Mouse (Mus musculus) A20 (cell line): ENCODE results near the gene Zfp952.
"Not testable (repeated sequence)": the region's sequence is repeated elsewhere in the genome, so short reads cannot be mapped to it uniquely, and the experiment has no call there.

Experiments
- DNase-seq: peaks from one replicate; pipeline ENCODE4 v3.0.0-alpha.2; 2011; ENCODE audit warnings: low read depth, low spot score

Zfp952 gene

DNA sequence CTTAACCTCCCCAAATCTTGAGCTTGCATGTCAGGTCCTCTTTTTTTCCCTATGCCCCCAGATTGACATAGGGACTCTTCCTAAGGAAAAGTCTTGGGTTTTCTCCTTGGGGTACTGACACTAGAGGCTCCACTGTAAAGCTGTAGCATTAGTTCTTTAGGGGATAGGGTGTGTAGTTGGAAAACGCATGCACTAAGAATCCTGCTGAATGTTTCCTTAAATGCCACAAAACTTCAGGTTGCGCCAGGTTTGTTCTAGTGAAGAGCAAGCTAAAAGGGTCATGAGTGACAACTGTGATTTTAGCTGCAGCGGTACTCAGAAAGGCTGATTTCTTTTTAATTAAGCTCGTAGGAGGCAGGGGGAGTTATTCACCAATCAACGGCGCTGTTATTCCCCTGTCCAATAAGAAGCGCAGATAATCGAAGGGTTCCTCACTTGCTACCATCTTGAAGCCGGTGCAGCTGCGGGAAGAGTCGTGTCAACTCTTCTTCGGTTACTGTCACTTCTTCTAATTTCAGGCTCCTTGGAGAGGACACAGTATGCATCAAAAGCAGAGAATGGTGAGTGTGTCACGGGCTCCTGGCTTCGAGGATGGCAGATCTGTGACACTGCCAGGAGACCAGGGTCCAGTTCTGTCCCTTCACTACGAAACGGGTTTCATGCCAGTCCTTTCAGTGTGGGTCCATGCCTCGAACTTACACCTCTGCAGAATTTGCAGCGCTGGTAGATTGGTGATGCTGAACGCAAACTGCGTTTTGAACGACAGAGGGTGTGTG lies at the start of gene Zfp952:
Gene Zfp952, plus strand, starts transcription at position 431 of the 776 bp plus-strand sequence.
- DNase-seq, result peak; percentile 94

DNA sequence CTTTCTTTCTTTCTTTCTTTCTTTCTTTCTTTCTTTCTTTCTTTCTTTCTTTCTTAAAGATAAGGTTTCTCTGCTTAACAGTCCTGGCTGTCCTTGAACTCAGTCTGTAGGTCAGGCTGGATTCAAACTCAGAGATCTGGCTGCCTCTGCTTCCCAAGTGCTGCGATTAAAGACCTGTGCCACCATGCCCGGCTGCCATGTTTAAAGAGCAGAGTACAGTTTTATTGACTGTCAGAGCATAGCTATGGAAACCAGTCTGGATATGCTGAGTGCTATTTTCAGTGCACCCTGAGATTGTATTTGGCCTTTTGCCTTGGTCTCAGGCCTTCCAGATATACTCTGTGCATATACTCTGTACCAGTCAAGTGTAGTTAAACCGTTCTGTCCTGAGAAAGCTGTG lies 49.3 kb upstream of the Zfp952 start:
- DNase-seq, result no peak

DNA sequence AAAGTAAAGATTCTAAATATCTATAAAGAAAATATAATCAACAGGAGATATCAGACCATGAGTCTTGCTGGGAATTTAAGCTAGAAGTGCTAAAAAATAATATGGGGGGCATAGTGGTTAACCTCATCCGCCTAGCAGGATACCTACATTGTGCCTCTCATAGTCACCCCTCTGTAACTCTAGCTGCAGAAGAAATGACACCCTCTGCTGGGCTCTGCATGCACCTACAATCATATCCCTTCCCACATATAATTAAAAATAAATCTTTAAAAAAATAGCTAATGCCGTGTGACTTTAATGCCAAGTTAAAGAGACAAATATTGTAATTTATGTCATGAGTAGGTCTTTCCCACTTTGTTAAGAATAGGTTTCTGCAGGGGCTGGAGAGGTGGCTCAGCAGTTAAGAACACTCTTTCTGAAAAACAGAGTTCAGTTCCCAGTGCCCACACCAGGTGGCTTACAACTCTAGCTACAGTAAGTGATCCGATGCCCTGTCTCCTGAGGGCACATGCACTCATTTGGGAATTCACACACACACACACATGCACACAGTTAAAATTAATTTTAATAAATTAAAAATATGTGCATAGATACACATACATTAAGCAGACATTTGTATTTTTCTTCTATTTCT lies 48.4 kb upstream of the Zfp952 start:
- DNase-seq, result peak; percentile 47

DNA sequence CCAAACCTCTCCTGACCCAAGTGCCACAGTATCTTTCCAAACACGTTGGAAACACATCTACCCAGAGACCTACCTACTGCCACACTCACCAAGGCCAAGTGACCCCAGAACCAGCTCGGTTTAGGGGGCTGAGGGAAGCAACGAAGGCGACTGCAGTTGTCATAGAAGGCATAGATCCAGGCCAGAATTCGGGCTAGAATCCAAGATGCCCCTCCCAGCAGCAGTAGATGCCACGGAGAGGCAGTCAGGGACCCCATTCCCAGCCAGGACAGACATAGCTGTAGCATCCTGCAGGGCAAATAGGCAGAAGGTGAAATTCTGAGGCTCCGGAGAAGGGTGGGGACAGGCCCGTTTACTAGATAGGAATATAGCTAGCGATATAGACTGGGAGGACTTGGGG lies 46.2 kb upstream of the Zfp952 start:
- DNase-seq, result no peak

DNA sequence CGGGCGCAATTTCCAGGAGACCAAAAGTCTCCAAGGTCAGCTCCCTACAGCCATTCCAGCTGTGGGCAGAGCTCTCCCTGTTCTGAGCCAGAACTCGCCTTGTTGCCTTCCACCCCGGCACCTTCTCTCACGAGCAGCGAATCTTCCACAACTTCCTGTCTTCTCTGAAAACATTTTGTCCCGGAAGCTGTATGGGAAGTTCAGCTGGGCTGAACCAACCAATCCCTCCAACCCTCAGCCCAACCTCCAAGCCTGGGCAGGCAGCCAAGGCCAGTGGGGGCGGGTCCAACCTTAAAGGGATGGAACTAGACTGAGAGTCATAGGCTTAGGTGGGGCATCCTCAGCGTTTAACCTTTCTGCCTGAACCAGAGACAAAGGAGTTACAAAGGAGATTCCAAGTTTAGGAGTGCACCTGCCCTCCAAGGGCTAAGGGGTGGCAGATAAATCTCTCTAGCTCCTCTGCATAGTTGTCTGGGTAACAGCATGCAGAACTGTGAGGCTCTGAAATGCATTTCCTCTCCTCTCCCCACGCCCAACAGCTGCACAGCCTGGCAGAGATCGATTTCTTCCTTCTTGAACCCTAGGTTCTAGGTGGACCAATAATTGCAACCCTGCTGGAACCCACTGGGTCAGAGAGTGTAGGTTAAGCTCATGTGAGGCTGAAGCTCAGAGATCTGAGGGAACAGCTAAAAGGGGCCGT lies 45.6 kb upstream of the Zfp952 start, which contains the start of gene Cyp4f13:
Gene Cyp4f13, minus strand, starts transcription at position 188 of the 700 bp plus-strand sequence.
- peak; percentile 92 for DNase-seq

DNA sequence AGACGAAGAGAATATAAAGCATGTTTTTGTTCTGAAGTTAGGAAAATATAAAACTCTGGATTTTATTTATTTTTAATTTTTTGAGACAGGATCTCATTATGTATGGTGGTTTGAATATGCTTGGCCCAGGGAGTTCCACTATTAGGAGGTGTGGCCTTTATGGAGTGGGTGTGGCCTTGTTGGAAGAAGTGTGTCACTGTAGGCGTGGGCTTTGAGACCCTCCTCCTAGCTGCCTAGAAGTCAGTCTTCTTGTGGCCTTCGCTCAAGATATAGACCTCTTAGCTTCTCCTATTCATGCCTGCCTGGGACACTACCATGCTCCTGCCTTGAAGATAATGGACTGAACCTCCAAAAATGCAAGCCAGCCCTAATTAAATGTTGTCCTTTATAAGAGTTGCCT lies 42.8 kb upstream of the Zfp952 start:
- DNase-seq, result no peak

DNA sequence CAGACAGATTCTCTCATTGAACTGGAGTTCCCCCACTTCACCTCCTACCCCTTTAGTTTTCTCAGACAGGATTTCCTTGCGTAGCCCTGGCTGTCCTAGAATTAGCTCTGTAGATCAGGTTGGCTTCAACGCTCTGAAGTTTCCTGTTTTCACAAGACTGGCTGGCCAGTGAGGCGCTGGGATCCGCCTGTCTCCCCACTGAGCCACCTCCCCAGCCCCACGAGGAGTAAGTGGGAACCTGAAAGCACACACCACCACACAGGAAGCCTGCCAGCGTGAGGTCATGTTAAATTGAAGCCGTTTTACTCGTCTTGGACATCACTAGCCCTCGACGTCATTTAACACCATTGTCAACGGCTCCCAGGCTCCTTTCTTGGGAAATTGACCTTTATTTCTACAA lies 41.9 kb upstream of the Zfp952 start:
- no peak for DNase-seq

DNA sequence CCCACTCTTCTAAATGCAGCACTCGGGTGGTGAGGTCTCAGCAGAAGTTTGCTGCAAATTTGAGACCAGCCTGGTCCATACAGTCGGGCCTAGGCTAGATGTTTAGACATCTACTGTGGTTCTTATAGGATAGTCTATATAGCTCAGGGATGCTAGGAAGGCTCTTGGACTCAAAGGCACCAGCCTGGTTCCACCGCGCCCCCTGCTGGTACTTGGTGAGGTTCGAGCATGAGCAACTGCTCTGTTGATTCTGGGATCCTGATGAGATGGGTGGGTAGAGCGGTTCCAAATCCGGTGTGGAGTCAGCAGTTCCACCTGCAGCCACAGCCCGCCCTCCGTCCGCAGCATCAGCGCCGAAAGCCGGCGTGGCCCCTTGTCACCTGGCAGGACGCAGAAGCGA lies 41.5 kb upstream of the Zfp952 start:
- peak; percentile 67 for DNase-seq

DNA sequence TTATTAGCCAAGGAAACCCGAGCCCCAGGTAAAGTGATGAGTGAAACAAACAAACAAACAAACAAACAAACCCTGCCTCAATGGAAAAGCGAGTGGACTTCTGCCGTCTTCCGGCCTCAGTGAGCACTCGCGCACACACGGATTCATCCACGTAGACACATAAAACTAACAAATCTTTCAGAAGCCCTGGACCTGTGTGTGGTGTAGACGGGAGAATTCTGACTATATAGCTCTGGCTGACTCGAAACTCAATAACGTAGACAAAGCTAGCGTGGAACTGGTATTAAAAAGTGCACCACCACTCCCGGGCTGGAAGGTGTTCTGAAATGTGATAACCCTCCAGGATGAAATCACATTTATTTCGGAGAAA lies 27.7 kb upstream of the Zfp952 start:
- DNase-seq, result no peak

DNA sequence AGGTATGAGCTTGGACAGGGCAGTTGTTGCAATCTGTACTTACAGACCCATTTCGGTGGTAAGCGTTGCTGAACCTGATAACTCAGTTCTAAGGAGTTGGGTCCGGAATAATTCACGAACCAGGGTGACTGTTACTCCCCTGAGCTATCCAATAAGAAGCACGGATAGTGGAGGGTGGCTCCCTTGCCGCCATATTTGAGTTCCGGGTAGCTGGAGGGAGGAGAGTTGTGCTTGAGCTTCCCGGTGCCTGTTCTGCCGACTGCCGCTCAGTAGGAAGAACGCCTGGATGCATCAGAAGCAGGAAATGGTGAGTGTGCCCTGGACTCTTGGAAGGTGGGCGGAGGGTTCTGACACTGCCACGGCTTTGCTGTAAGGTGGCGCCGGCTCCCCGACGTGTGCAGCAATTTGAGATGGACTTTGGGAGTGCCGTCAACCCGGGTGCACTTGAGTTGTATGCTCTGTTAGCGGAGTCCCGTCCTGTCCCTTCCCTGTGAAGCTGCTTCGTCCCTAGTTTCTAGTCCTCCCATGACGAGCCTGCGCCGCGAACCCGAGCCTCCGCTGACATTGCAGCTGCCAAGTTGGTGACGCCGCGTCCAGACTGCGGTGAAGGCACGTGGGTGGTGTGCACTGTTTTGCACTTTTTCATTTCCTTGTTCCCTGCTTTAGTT lies 27.2 kb upstream of the Zfp952 start, which contains the start of gene Zfp472:
Gene Zfp472, plus strand, starts transcription at position 192 of the 668 bp plus-strand sequence.
- peak; percentile 93 for DNase-seq

DNA sequence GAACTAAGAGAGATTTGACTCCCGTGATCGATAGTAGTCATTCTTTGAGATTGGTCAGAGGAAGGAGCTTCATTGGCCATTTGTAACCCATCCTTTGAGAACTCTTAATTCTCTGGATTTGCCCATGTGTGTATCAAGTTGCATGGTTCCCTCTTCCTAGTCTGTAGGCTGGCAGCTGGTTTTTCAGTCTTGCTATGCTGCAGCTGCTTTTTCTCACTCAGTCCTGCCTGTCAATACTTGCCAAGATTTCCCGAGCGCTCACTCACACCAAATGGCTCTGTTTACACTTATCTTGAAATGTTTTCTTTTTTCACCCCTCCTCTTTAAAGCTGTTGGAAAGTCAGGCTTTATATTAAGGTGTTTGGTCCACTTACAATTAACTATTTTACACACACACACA lies 11.6 kb upstream of the Zfp952 start:
- DNase-seq, result no peak

DNA sequence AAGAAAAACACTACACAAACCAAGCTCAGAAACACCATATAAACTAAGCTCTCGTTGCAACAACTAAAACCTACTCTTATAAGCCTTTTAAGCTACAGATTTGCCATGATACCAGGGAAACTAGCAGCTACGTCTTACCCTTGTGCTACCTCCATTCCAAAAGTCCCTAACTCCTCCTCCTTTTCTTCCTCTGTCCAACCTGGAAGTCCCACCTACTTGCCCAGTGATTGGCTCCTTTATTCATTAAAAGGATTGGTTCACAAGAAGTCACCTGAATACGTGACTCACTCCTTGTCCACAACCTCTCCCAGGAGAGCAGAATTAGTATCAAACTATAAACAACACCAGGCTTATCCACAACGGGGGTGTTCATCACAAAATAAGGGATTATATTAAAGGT lies 6.6 kb upstream of the Zfp952 start:
- no peak for DNase-seq

DNA sequence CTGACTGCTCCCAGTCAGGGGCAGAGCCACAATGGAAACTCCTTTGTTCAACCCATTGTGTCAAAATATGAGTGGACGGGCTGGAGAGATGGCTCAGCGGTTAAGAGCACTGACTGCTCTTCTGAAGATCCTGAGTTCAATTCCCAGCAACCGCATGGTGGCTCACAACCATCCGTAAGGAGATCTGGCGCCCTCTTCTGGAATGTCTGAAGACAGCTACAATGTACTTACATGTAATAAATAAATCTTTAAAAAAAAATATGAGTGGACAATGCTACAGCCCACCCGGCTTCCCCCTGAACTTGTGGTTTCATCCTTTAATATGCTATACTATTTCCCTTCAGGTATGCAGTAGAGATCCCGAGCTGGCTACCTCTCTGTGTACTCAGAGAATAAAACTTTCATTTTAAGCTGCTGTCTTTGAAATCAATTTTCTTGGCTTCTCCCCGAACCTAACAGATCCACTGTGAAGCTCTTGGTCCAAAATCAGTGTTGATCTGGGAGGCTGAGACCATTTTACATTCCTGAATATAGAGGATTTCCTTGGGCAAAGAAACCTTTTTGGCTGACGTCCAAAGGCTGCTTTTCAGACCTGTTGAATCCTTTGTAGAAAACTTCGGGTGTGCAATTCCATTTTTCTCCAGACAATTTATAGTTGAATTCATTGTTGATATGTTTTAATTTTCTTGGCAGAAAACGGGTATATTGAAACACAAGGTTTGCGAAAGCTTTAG lies 797 bp upstream of the Zfp952 start:
- peak; percentile 69 for DNase-seq

DNA sequence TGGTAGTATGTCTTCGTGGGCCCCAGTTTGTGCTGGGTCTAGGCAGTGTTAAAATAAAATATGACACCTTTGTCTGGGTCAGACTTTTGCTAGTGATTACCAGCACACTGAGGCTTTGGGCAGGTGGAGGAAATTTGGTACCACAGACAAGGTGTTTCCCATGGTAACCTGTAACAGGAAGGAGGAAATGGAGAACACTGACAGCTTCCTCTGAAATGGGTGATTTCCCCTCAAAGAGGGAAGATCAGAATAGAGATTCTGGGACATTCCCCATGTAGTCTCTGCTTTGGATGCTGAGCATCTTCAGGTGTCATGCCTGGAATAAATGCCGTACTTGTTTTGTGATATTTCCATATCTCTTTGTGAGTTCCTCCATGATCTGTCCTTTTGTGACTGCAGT lies 5.6 kb downstream of the Zfp952 start:
- DNase-seq, result no peak

DNA sequence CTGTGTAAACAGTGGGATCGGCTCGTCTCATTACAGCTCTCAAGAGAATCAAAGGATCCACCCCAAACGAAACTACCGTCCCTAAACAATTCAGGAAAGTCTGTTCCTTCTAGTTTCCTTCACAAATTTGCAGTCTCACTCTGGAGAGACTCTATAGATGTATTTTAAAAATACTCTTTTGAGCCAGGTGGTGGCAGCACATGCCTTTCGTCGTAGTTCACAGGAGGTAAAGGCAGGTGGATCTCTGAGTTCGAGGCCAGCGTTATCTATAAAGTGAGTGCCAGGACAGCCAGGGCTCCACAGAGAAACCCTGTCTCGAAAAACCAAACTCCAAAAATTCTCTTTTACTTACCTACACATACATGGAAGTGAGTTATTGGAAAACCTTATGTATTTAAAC lies 15.4 kb downstream of the Zfp952 start:
- peak; percentile 32 for DNase-seq

DNA sequence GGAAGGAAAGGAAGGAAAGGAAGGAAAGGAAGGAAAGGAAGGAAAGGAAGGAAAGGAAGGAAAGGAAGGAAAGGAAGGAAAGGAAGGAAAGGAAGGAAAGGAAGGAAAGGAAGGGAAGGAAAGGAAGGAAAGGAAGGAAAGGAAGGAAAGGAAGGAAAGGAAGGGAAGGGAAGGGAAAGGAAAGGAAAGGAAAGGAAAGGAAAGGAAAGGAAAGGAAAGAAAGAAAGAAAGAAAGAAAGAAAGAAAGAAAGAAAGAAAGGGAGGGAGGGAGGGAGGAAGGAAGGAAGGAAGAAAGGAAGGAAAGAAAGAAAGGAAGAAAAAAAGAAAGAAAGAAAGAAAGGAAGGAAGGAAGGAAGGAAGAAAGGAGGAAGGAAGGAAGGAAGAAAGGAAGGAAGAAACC lies 27.5 kb downstream of the Zfp952 start:
- not testable (repeated sequence) for DNase-seq

DNA sequence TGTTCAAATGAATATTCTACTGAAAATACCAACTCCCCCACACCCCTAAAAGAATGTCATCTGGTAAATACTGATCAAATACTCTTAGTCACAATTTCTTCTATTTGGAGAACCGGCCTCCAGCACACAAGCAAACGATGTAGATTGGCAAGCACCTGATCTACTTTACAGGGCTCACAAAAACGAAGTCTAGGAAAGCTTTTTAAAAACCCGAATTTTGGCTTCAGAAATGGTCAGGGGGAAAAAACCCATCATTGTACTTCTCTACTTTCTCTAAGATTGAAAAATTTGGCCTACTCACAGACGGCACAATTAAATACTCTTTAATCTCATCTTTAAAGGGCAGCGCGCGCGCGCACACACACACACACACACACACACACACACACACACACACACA lies 39.4 kb downstream of the Zfp952 start:
- peak; percentile 65 for DNase-seq

DNA sequence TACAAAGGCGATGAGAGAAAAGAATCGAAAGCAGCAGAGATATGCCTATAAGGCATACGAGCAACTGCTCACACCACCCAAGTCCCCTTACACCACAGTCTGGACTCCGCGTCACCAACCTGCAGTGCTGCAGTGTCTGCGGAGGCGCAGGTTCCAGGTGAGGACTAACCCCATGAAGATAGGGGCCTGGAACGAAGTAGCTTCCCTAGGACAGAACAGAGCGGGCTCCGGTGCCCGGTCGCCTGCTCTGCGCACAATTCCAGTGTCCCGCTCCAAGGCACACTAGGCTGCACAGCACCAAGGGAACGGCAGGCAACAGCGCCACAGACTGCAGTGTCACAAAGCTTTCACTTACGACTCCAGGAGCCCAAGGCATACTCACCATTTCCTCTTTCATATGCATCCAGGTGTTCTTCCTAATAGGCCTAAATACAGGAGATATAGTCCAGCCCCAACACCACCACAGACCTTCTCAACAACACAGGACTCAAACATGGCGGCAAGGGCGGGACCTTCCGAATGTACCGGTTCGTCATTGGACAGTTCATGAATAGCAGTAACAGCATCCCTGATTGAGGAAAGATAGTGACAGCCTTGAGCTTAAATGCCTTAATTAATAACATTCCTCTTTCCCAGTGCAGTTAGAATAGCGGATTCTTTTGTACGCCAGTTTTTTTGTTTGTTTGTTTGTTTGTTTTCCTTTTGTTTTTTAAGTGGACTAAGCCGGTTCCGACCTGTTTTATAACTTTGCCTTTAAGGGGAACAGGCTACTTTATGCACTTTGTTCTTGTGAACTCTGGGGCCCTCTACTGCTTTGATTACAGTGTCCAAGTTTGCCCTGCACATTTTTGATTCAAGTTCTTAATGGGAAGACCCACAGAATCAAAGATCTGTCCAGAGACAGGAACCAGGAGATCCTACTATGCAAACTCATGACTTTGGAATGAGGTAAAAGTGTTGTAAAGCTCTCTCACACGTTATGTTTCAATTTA lies 40.3 kb downstream of the Zfp952 start, which contains the start of gene Zfp763:
Gene Zfp763, minus strand, starts transcription at position 503 of the 992 bp plus-strand sequence.
- DNase-seq, result peak; percentile 89
